Mouse (Mus musculus): ENCODE measurements around the gene Casq2. TPM values are rescaled to one million over a fixed set of nuclear protein-coding genes. Genes with fewer than 3 reads are reported as not detected.

Gene Casq2
- polyA plus RNA-seq, 1 experiment: 0.64 TPM

DNA sequence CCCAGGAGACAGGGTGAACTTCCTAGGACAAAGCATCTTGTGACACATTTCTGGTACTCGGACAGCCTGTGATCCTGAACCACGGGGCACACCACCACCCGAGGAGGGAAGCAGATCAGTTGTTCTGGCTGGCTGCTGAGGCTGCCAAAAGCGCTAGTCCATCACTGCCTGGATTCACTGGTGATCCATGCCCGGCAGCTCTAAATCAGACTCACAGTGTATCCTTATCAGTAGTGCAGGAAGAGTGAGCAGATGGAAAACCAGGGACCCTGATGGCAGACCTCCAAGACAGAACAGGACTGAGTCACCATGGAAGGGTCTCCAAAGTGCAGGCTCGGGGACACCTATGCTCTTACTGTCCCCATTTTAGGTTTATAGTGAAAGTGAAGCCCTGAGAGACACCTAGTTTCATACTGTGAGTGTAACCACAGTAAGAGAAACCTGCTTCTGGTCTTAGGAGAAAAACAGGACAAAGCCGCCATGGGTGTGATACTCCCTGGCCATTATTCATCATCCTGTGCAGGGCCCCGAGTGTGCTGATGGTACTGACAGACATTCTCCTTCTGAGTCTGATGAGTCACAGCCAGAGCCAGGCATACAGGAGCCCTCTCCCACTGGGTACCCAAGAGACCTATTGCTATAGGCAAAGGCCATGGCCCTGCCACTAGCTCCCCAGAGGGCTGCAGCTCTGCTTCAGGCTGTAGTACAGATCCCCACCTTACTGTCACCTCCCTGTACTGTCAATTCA is 88.1 kb downstream of the Casq2 start:
- H3K4me3 ChIP-seq (ENCODE audit: insufficient read depth, poor library complexity, severe bottlenecking): no peak overlapping the region
- peak; percentile 39 for TF ChIP-seq MYOD1 (IDR thresholded peaks at IDR 0.05; ENCODE audit: control insufficient read depth, insufficient read length, low read depth)
- no peak for TF ChIP-seq CTCF (IDR thresholded peaks at IDR 0.05; ENCODE audit: control insufficient read depth, insufficient read depth, insufficient read length)
- TF ChIP-seq MAX (IDR thresholded peaks at IDR 0.05): peak; percentile 23
- peak overlapping the region; percentile 42 for H3ac ChIP-seq (ENCODE audit: control insufficient read depth, insufficient read length, low read depth)
- peaks cover 37% of the 10 kb centered on the region for H3K79me2 ChIP-seq (ENCODE audit: control insufficient read depth, insufficient read depth)
- no peaks in the 10 kb centered on the region for H3K27me3 ChIP-seq (ENCODE audit: control insufficient read depth, insufficient read depth, insufficient read length)
- peaks cover 5% of the 10 kb centered on the region for H3K79me3 ChIP-seq (ENCODE audit: low read depth)
- H3K36me3 ChIP-seq (ENCODE audit: control insufficient read depth, insufficient read depth): peaks cover 10% of the 10 kb centered on the region

DNA sequence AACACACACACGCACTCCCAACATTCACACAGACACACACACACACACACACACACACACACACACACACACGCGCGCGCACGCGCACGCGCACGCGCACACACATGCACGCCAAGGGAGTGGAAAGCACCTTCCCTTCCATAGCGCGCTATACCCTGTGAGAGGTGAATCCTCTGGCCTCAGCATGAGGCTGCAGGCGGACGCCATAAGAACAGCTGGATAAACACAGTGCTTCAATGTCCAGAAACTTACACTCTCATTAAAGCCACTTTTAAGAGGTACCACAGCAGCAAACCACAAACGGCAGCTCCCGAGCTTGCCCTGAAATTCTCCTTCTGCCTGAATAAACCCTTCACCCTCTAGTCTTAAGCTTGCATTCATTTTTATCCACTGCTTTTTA is 89.5 kb downstream of the Casq2 start:
- peak; percentile 94 for TF ChIP-seq MYOD1 (IDR thresholded peaks at IDR 0.05; ENCODE audit: control insufficient read depth, insufficient read length, low read depth)
- TF ChIP-seq CEBPB (IDR thresholded peaks at IDR 0.05; ENCODE audit: low read depth): no peak
- no peak for TF ChIP-seq FOSL1 (IDR thresholded peaks at IDR 0.05; ENCODE audit: insufficient read depth, low read length, poor library complexity, severe bottlenecking)
- Histone ChIP-seq H3K36me3 (ENCODE audit: control insufficient read depth, insufficient read depth) (peaks cover 10% of the 10 kb centered on the region), H3K4me3 (ENCODE audit: insufficient read depth, poor library complexity, severe bottlenecking) (no peak overlapping the region), H3K79me3 (ENCODE audit: low read depth) (peaks cover 5% of the 10 kb centered on the region), H3K27me3 (ENCODE audit: control insufficient read depth, insufficient read depth, insufficient read length) (no peaks in the 10 kb centered on the region), H3K79me2 (ENCODE audit: control insufficient read depth, insufficient read depth) (peaks cover 30% of the 10 kb centered on the region), H3ac (ENCODE audit: control insufficient read depth, insufficient read length, low read depth) (no peak overlapping the region)

DNA sequence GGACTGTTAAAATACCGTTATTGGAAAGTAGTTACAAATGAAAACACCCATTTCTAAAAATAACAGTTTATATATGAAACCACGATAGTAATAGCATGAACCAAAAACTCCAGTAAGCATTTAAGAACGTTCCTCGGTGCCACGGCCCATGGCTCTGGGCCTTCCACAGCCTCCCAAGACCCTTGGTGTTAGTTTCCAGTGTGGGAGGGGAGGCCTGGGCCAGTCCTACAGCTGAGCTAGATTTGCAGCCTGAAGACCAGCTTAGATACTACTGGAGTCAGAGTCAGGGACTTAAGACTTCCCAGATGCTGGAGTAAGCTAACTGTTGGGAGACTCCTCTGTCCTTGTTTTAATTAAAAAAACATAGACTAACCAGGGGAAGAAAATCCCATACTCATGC is 89.9 kb downstream of the Casq2 start:
- H3K79me2 ChIP-seq (ENCODE audit: control insufficient read depth, insufficient read depth): peaks cover 26% of the 10 kb centered on the region
- no peaks in the 10 kb centered on the region for H3K27me3 ChIP-seq (ENCODE audit: control insufficient read depth, insufficient read depth, insufficient read length)
- H3ac ChIP-seq (ENCODE audit: control insufficient read depth, insufficient read length, low read depth): no peak overlapping the region
- peaks cover 5% of the 10 kb centered on the region for H3K79me3 ChIP-seq (ENCODE audit: low read depth)
- no peak overlapping the region for H3K4me3 ChIP-seq (ENCODE audit: insufficient read depth, poor library complexity, severe bottlenecking)
- TF ChIP-seq MYOD1 (IDR thresholded peaks at IDR 0.05; ENCODE audit: control insufficient read depth, insufficient read length, low read depth): no peak
- TF ChIP-seq FOSL1 (IDR thresholded peaks at IDR 0.05; ENCODE audit: insufficient read depth, low read length, poor library complexity, severe bottlenecking): no peak
- TF ChIP-seq USF1 (IDR thresholded peaks at IDR 0.05; ENCODE audit: low read depth): no peak
- no peak for TF ChIP-seq CEBPB (IDR thresholded peaks at IDR 0.05; ENCODE audit: low read depth)
- TF ChIP-seq CTCF (IDR thresholded peaks at IDR 0.05; ENCODE audit: control insufficient read depth, insufficient read depth, insufficient read length): no peak
- TF ChIP-seq MAX (IDR thresholded peaks at IDR 0.05): no peak
- TF ChIP-seq MYOG (IDR thresholded peaks at IDR 0.05; ENCODE audit: control insufficient read depth, extremely low read depth, insufficient read length): no peak
- peaks cover 10% of the 10 kb centered on the region for H3K36me3 ChIP-seq (ENCODE audit: control insufficient read depth, insufficient read depth)

DNA sequence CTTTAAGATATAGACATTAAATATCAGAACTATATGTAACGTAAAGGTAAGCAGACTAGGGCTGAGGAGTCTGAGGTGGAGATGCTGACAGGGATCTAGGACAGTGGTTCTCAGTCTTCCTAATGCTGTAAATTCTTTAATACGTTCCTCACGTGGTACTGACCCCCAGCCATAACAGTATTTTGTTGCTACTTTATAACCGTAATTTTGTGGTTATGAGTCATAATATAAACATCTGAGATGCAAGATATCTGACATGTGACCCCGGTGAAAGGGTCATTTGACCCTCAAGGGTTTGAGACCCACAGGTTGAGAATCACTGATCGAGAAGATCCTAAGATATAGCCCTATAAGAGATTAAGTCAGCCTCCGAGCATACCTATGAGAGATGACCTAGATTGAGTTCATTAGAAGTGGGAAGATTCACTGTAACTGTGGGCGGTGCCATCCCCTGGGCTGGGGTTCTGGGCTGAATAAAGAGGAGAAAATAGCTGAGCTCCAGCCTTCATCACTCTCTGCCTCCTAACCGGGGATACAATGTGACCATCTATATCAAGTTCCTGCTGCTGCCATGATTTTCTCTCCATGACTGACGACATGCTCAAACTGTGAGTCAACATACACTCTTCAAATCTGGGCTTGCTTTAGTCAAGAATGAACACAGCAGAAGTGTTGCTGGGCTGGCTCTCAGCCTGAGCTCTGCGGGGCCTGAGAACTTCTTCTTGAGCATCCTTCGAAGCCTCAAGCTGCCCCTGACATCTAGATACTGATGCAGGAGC is 91.8 kb downstream of the Casq2 start:
- H3K4me3 ChIP-seq (ENCODE audit: insufficient read depth, poor library complexity, severe bottlenecking): no peak overlapping the region
- H3K79me2 ChIP-seq (ENCODE audit: control insufficient read depth, insufficient read depth): peaks cover 15% of the 10 kb centered on the region
- TF ChIP-seq MYOD1 (IDR thresholded peaks at IDR 0.05; ENCODE audit: control insufficient read depth, insufficient read length, low read depth) (no peak), FOSL1 (IDR thresholded peaks at IDR 0.05; ENCODE audit: insufficient read depth, low read length, poor library complexity, severe bottlenecking) (peak; percentile 26), USF1 (IDR thresholded peaks at IDR 0.05; ENCODE audit: low read depth) (peak; percentile 90)
- H3K79me3 ChIP-seq (ENCODE audit: low read depth): peaks cover 1% of the 10 kb centered on the region
- peaks cover 25% of the 10 kb centered on the region for H3K36me3 ChIP-seq (ENCODE audit: control insufficient read depth, insufficient read depth)
- H3K27me3 ChIP-seq (ENCODE audit: control insufficient read depth, insufficient read depth, insufficient read length): no peaks in the 10 kb centered on the region
- no peak overlapping the region for H3ac ChIP-seq (ENCODE audit: control insufficient read depth, insufficient read length, low read depth)

DNA sequence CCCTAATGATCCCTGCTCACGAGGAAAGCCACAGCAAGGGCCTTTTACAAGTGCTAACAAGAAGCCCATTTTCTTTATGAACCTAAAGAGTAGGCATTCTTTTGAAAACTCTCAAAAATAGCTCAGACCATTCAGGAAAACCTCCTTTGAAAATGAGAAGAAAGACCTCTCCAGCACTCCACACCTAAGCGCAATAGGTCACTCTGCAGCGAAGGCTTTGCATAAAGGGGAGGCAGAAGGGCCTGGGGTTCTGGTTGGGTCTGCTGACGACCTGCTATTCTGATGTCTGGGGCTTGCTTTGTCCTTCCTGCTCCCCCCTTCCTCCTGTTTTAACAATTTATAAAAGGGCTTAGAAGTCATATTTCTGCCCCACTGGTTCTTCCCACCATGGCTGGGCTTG is 93.7 kb downstream of the Casq2 start:
- H3K79me2 ChIP-seq (ENCODE audit: control insufficient read depth, insufficient read depth): peaks cover 7% of the 10 kb centered on the region
- no peaks in the 10 kb centered on the region for H3K27me3 ChIP-seq (ENCODE audit: control insufficient read depth, insufficient read depth, insufficient read length)
- peaks cover 41% of the 10 kb centered on the region for H3K36me3 ChIP-seq (ENCODE audit: control insufficient read depth, insufficient read depth)
- H3ac ChIP-seq (ENCODE audit: control insufficient read depth, insufficient read length, low read depth): no peak overlapping the region
- peaks cover 1% of the 10 kb centered on the region for H3K79me3 ChIP-seq (ENCODE audit: low read depth)
- TF ChIP-seq FOSL1 (IDR thresholded peaks at IDR 0.05; ENCODE audit: insufficient read depth, low read length, poor library complexity, severe bottlenecking) (no peak), MYOD1 (IDR thresholded peaks at IDR 0.05; ENCODE audit: control insufficient read depth, insufficient read length, low read depth) (no peak), CTCF (IDR thresholded peaks at IDR 0.05; ENCODE audit: control insufficient read depth, insufficient read depth, insufficient read length) (no peak), USF1 (IDR thresholded peaks at IDR 0.05; ENCODE audit: low read depth) (no peak), MYOG (IDR thresholded peaks at IDR 0.05; ENCODE audit: control insufficient read depth, extremely low read depth, insufficient read length) (no peak), CEBPB (IDR thresholded peaks at IDR 0.05; ENCODE audit: low read depth) (no peak), MAX (IDR thresholded peaks at IDR 0.05) (no peak)
- H3K4me3 ChIP-seq (ENCODE audit: insufficient read depth, poor library complexity, severe bottlenecking): no peak overlapping the region

DNA sequence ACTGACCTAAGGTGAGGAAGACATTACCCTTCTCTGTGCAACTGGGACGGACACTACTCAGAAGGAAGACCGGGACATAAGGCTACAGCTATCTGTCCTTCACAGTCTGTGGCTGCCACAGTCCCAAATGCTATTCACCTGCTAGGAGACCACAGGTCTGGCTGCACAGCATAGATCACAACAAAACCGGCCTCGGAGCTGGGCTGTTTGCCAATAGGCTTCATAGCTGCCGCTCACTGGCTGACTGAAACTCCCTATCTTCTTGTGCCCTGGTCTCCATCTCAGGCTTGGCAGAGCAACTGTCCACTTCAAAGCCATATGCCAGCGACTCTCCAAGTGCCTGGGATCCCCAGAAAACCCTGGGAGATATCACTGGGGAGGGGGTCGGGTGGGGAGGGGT is 94.5 kb downstream of the Casq2 start:
- Histone ChIP-seq H3ac (ENCODE audit: control insufficient read depth, insufficient read length, low read depth) (no peak overlapping the region), H3K27me3 (ENCODE audit: control insufficient read depth, insufficient read depth, insufficient read length) (no peaks in the 10 kb centered on the region), H3K79me3 (ENCODE audit: low read depth) (peaks cover 5% of the 10 kb centered on the region), H3K4me3 (ENCODE audit: insufficient read depth, poor library complexity, severe bottlenecking) (no peak overlapping the region), H3K36me3 (ENCODE audit: control insufficient read depth, insufficient read depth) (peaks cover 48% of the 10 kb centered on the region), H3K79me2 (ENCODE audit: control insufficient read depth, insufficient read depth) (peaks cover 11% of the 10 kb centered on the region)
- TF ChIP-seq MAX (IDR thresholded peaks at IDR 0.05): no peak
- TF ChIP-seq FOSL1 (IDR thresholded peaks at IDR 0.05; ENCODE audit: insufficient read depth, low read length, poor library complexity, severe bottlenecking): no peak
- TF ChIP-seq CEBPB (IDR thresholded peaks at IDR 0.05; ENCODE audit: low read depth): no peak
- TF ChIP-seq MYOG (IDR thresholded peaks at IDR 0.05; ENCODE audit: control insufficient read depth, extremely low read depth, insufficient read length): no peak
- TF ChIP-seq MYOD1 (IDR thresholded peaks at IDR 0.05; ENCODE audit: control insufficient read depth, insufficient read length, low read depth): no peak

All from C2C12 (cell line).